In the genomic region with DNA sequence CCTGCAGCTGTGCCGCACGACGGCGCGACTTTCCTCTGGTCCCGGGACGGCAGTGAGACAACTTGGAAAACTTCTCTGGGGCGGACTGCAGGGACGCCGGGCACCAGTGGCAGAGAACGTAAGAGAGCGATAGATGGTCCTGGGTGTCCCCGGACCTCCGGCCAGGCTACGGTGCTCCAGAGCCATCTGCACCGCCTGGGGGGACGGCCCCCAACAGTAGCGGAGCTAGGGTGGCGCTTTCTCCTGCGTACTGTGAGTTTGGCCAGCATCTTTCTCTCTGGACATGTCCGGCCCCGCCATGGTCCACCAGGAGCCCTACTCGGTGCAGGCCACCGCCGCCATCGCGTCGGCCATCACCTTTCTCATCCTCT, we compare ENCODE assay signal across 8 mouse cellular contexts. TPM values are rescaled to one million over a fixed set of nuclear protein-coding genes. Genes with fewer than 3 reads are reported as not detected.
DNase-seq lines count a peak whose midpoint lies in the region; ATAC-seq and TF ChIP-seq lines count a peak whose summit lies in the region.

No protein-coding gene starts in this region.

- no peak for TF ChIP-seq CTCF in layer of hippocampus, adult 2 months (conservative IDR thresholded peaks at IDR 0.05)

- no peak overlapping the region for H3K9ac ChIP-seq in embryonic facial prominence, embryonic 15.5 days
- 0 out of 2 replicates have a peak overlapping the region, but pooled peaks have one; percentile 21 for H3K9ac ChIP-seq in neural tube, embryonic 14.5 days (replicated peaks; ENCODE audit: low read depth, low read length)

- peak overlapping the region; percentile 85 for H3K4me2 ChIP-seq in embryonic facial prominence, embryonic 15.5 days (replicated peaks)
- peak overlapping the region; percentile 67 for H3K4me2 ChIP-seq in neural tube, embryonic 14.5 days (ENCODE audit: low read depth, low read length)

- peak overlapping the region; percentile 46 for H3K4me3 ChIP-seq in layer of hippocampus, adult 2 months
- peak overlapping the region; percentile 44 for H3K4me3 ChIP-seq in embryonic facial prominence, embryonic 15.5 days (replicated peaks)
- peak overlapping the region; percentile 50 for H3K4me3 ChIP-seq in limb, embryonic 10.5 days
- H3K4me3 ChIP-seq in neural tube, embryonic 14.5 days (ENCODE audit: low read depth, low read length) = peak overlapping the region; percentile 34

- H3K9me3 ChIP-seq in embryonic facial prominence, embryonic 15.5 days (replicated peaks) = no peaks in the 10 kb centered on the region
- no peaks in the 10 kb centered on the region for H3K9me3 ChIP-seq in limb, embryonic 10.5 days (replicated peaks)
- H3K9me3 ChIP-seq in neural tube, embryonic 14.5 days (ENCODE audit: control insufficient read depth, low read length) = no peaks in the 10 kb centered on the region

- H3K27ac ChIP-seq in layer of hippocampus, adult 2 months = no peak overlapping the region
- H3K27ac ChIP-seq in embryonic facial prominence, embryonic 15.5 days (replicated peaks) = no peak overlapping the region
- 0 out of 2 replicates have a peak overlapping the region, but pooled peaks have one; percentile 10 for H3K27ac ChIP-seq in limb, embryonic 10.5 days
- H3K27ac ChIP-seq in neural tube, embryonic 14.5 days (ENCODE audit: low read depth, low read length) = no peak overlapping the region

- H3K27me3 ChIP-seq in embryonic facial prominence, embryonic 15.5 days = peaks cover 74% of the 10 kb centered on the region
- H3K27me3 ChIP-seq in limb, embryonic 10.5 days (ENCODE audit: low read depth, poor library complexity, severe bottlenecking) = peaks cover 91% of the 10 kb centered on the region
- peaks cover 41% of the 10 kb centered on the region for H3K27me3 ChIP-seq in neural tube, embryonic 14.5 days (ENCODE audit: control insufficient read depth, insufficient read depth, low read length)

- WGBS in embryonic facial prominence, embryonic 15.5 days = under 1% methylated on average over 28 of the region's 28 CpGs
- 1% methylated on average over 28 of the region's 28 CpGs for WGBS in limb, embryonic 10.5 days
- WGBS in neural tube, embryonic 14.5 days = 2% methylated on average over 28 of the region's 28 CpGs

- ATAC-seq in embryonic facial prominence, embryonic 15.5 days (ENCODE audit: insufficient number of reproducible peaks, low FRiP score, low TSS enrichment, low read depth) = no peak
- peak; percentile 33; the same call in 1 of the 2 replicates for ATAC-seq in neural tube, embryonic 14.5 days (ENCODE audit: low read depth)

- peaks cover 14% of the 10 kb centered on the region for H3K4me1 ChIP-seq in embryonic facial prominence, embryonic 15.5 days
- H3K4me1 ChIP-seq in limb, embryonic 10.5 days = peaks cover 14% of the 10 kb centered on the region
- H3K4me1 ChIP-seq in neural tube, embryonic 14.5 days (ENCODE audit: control insufficient read depth, insufficient read depth, low read length) = peaks cover 11% of the 10 kb centered on the region; the same call in 1 of the 2 replicates

- DNase-seq in layer of hippocampus, adult 2 months (ENCODE audit: low spot score in 2 of 2) = no peak
- DNase-seq in layer of hippocampus, postnatal 25 days (ENCODE audit: extremely low spot score in 1 of 2, low spot score in 1 of 2) = no peak
- DNase-seq in limb, embryonic 10.5 days (ENCODE audit: low spot score) = no peak
- DNase-seq in cerebellum, postnatal 4 days (ENCODE audit: low spot score in 2 of 2) = no peak
- no peak for DNase-seq in adrenal gland, adult 8-10 months
- DNase-seq in kidney, adult 11 months = no peak

- H3K36me3 ChIP-seq in embryonic facial prominence, embryonic 15.5 days = no peaks in the 10 kb centered on the region
- H3K36me3 ChIP-seq in limb, embryonic 10.5 days = no peaks in the 10 kb centered on the region
- no peaks in the 10 kb centered on the region for H3K36me3 ChIP-seq in neural tube, embryonic 14.5 days (ENCODE audit: control insufficient read depth, insufficient read depth, low read length)

RNA-seq across cellular contexts. Expression of gene Adra2b, which starts 0.3 kb away (rescaled TPM):
- under 1 TPM in 1 of 2 experiments, not detected in 1; 0.26 TPM for total RNA-seq in layer of hippocampus, adult 2 months (2021)
- under 1 TPM; 0.14 to 0.15 TPM for total RNA-seq in layer of hippocampus, postnatal 25 days (2021)
- polyA plus RNA-seq in embryonic facial prominence, embryonic 15.5 days (2015; fragmentation: Nextera tagmentation; extraction: Ambion mirVana) = 0.30 and 0.33 TPM in 2 replicates
- polyA plus RNA-seq in limb, embryonic 10.5 days (2016; fragmentation: Nextera tagmentation; extraction: Ambion mirVana) = 1.7 and 1.9 TPM in 2 replicates
- 0.35 and 0.81 TPM in 2 replicates for polyA plus RNA-seq in neural tube, embryonic 14.5 days (2014; fragmentation: Nextera tagmentation; extraction: Ambion mirVana)
- total RNA-seq in adrenal gland, adult 8-10 months (2022) = 1 to 10 TPM; 1.1 to 1.7 (median 1.6) TPM

RNA-seq across cellular contexts. Expression of gene Astl, which starts 24.8 kb away (rescaled TPM):
- not detected for total RNA-seq in layer of hippocampus, adult 2 months (2021)
- not detected for total RNA-seq in layer of hippocampus, postnatal 25 days (2021)
- 0.24 TPM in 1 of 2 replicates, not detected in the other for polyA plus RNA-seq in embryonic facial prominence, embryonic 15.5 days (2015; fragmentation: Nextera tagmentation; extraction: Ambion mirVana)
- 0.08 and 0.09 TPM in 2 replicates for polyA plus RNA-seq in limb, embryonic 10.5 days (2016; fragmentation: Nextera tagmentation; extraction: Ambion mirVana)
- polyA plus RNA-seq in neural tube, embryonic 14.5 days (2014; fragmentation: Nextera tagmentation; extraction: Ambion mirVana) = not detected in 2 replicates
- total RNA-seq in adrenal gland, adult 8-10 months (2022) = not detected

RNA-seq across cellular contexts. Expression of gene Dusp2, which starts 27.3 kb away (rescaled TPM):
- total RNA-seq in layer of hippocampus, adult 2 months (2021) = 1 to 10 TPM; 1.6 to 2.0 TPM
- total RNA-seq in layer of hippocampus, postnatal 25 days (2021) = 1 to 10 TPM; 1.2 to 1.3 TPM
- 9.1 and 10.6 TPM in 2 replicates for polyA plus RNA-seq in embryonic facial prominence, embryonic 15.5 days (2015; fragmentation: Nextera tagmentation; extraction: Ambion mirVana)
- polyA plus RNA-seq in limb, embryonic 10.5 days (2016; fragmentation: Nextera tagmentation; extraction: Ambion mirVana) = 6.4 and 7.6 TPM in 2 replicates
- 12.4 and 14.9 TPM in 2 replicates for polyA plus RNA-seq in neural tube, embryonic 14.5 days (2014; fragmentation: Nextera tagmentation; extraction: Ambion mirVana)
- total RNA-seq in adrenal gland, adult 8-10 months (2022) = under 1 TPM; 0.91 to 0.96 (median 0.92) TPM
